Mouse (Mus musculus) adrenal gland (tissue): ENCODE data around the gene Sdhd.
"Not testable (repeated sequence)": the region's sequence is repeated elsewhere in the genome, so short reads cannot be mapped to it uniquely, and the experiment has no call there.

ENCODE experiments used
- intact Hi-C: fragments of 180-260 bp; cut with DNase I; formaldehyde crosslinking; loops from one replicate; pipeline ENCODE4 v1.15.1; 2025
- long read RNA-seq, 2 experiments: library from polyadenylated mRNA; unstranded; transcript quantifications; one replicate each; pipeline ENCODE4 v2.0.0; 2020; ENCODE audit warnings: borderline replicate concordance in 1 of 2; ENCODE audit not compliant: insufficient replicate concordance in 1 of 2

Sdhd gene
- long read RNA-seq, experiment 1, transcript Sdhd-201 (4 exons, 1,231 nt): major isoform, 70 of 73 reads
- long read RNA-seq, experiment 1, partial matches to known transcripts: 2 of 73 reads
- long read RNA-seq, experiment 1, other reads (novel, unspliced or antisense): 1 of 73 reads
- long read RNA-seq, experiment 2, transcript Sdhd-201 (4 exons, 1,231 nt): major isoform, 85 of 93 reads
- long read RNA-seq, experiment 2, partial matches to known transcripts: 1 of 93 reads
- long read RNA-seq, experiment 2, other reads (novel, unspliced or antisense): 7 of 93 reads

- intact Hi-C loops: no loop called here
These were observed at the start of gene Sdhd, which contains the start of gene Timm8b for GRCm38 (mm10) chr9:50603189-50603997. Gene Sdhd, minus strand, starts transcription at chr9:50603812. Gene Timm8b, plus strand, starts transcription at chr9:50603910.

GRCm38 (mm10) chr9:50650503-50650902 lies 46.9 kb upstream of the Sdhd start:
- intact Hi-C loops: no loop called here

- intact Hi-C loops: no loop called here
These were observed 43.3 kb upstream of the Sdhd start for GRCm38 (mm10) chr9:50646826-50647370.

GRCm38 (mm10) chr9:50634270-50634669 lies 30.7 kb upstream of the Sdhd start:
- intact Hi-C loops: no loop called here

GRCm38 (mm10) chr9:50633059-50633458 lies 29.4 kb upstream of the Sdhd start:
- intact Hi-C loops: no loop called here

- intact Hi-C loops: no loop called here
These were observed 28.5 kb upstream of the Sdhd start for GRCm38 (mm10) chr9:50632016-50632688.

GRCm38 (mm10) chr9:50630903-50631302 lies 27.3 kb upstream of the Sdhd start:
- intact Hi-C loops: not testable (repeated sequence)

- intact Hi-C loops: no loop called here
These were observed 14.2 kb upstream of the Sdhd start for GRCm38 (mm10) chr9:50617794-50618330.

GRCm38 (mm10) chr9:50616766-50617603 lies 13.4 kb upstream of the Sdhd start, which contains the start of the genes Pih1d2 and Nkapd1:
Gene Pih1d2, plus strand, starts transcription at chr9:50617321.
Gene Nkapd1, minus strand, starts transcription at chr9:50617464.
- intact Hi-C loops: no loop called here

- intact Hi-C loops: no loop called here
These were observed 12.5 kb upstream of the Sdhd start for GRCm38 (mm10) chr9:50616161-50616560.

GRCm38 (mm10) chr9:50612115-50612514 lies 8.5 kb upstream of the Sdhd start:
- intact Hi-C loops: no loop called here

- intact Hi-C loops: no loop called here
These were observed 726 bp upstream of the Sdhd start for GRCm38 (mm10) chr9:50604338-50604737.

- intact Hi-C loops: no loop called here
These were observed 349 bp upstream of the Sdhd start for GRCm38 (mm10) chr9:50603998-50604324.

GRCm38 (mm10) chr9:50602055-50602845 lies 1.4 kb downstream of the Sdhd start:
- intact Hi-C loops: no loop called here

GRCm38 (mm10) chr9:50601536-50601935 lies 2.1 kb downstream of the Sdhd start:
- intact Hi-C loops: no loop called here

- intact Hi-C loops: loop anchor here (10.0 kb wide), 1 partner anchor 152 kb away; no protein-coding TSS in a partner anchor
These were observed 6.6 kb downstream of the Sdhd start for GRCm38 (mm10) chr9:50596973-50597372.

GRCm38 (mm10) chr9:50594794-50595417 lies 8.7 kb downstream of the Sdhd start:
- intact Hi-C loops: loop anchor here (10.0 kb wide), 1 partner anchor 150 kb away; no protein-coding TSS in a partner anchor

GRCm38 (mm10) chr9:50593544-50593943 lies 10.1 kb downstream of the Sdhd start:
- intact Hi-C loops: loop anchor here (10.0 kb wide), 1 partner anchor 149 kb away; no protein-coding TSS in a partner anchor

GRCm38 (mm10) chr9:50592955-50593354 lies 10.7 kb downstream of the Sdhd start:
- intact Hi-C loops: loop anchor here (10.0 kb wide), 1 partner anchor 148 kb away; no protein-coding TSS in a partner anchor
